Mouse (Mus musculus) cortical plate, adult 2 months (tissue): Measurements from ENCODE around the gene Atrx. TPM values are rescaled to one million over a fixed set of nuclear protein-coding genes. Genes with fewer than 3 reads are reported as not detected.

ENCODE experiments used
- H3K27ac ChIP-seq: fragments of 200-500 bp; 2 replicates; pipeline ENCODE4 v1.5.1; 2012; ENCODE audit warnings: low read length, control low read depth, inconsistent platforms; ENCODE audit not compliant: insufficient read depth
- H3K4me1 ChIP-seq: fragments of 200-500 bp; 2 replicates; pipeline ENCODE4 v1.6.1; 2011; ENCODE audit warnings: low read length; ENCODE audit not compliant: control insufficient read depth, insufficient read depth
- H3K4me3 ChIP-seq: fragments of 200-500 bp; 2 replicates; pipeline ENCODE4 v1.5.1; 2011; ENCODE audit warnings: mild to moderate bottlenecking, low read length, control low read depth; ENCODE audit not compliant: insufficient read depth
- CTCF ChIP-seq: fragments of 200-500 bp; IDR thresholded peaks from 2 replicates; pipeline ENCODE4 v1.5.1; 2011; ENCODE audit warnings: mild to moderate bottlenecking, control low read depth, low read length; ENCODE audit not compliant: insufficient read depth; ENCODE audit errors: extremely low read depth
- POLR2A ChIP-seq: fragments of 200-500 bp; IDR thresholded peaks from 2 replicates; pipeline ENCODE4 v1.6.1; 2011; ENCODE audit warnings: mild to moderate bottlenecking, low read length, control low read depth; ENCODE audit not compliant: insufficient read depth; ENCODE audit errors: extremely low read depth
- polyA plus RNA-seq: library from polyadenylated mRNA; depleted of rRNA; stranded (reverse); fragments of >200 nt; gene quantifications from 2 replicates; pipeline ENCODE4 v1.2.3, GENCODE M21; 2012

Gene Atrx
- polyA plus RNA-seq, 1 experiment, result 58.4 TPM

- Histone ChIP-seq H3K4me3 (no peak overlapping the region), H3K27ac (no peak overlapping the region), H3K4me1 (no peaks in the 10 kb centered on the region)
- no peak for TF ChIP-seq POLR2A
- no peak for TF ChIP-seq CTCF
Observed at GRCm38 (mm10) chrX:105794806-105795403, 134.3 kb downstream of the Atrx start.

DNA sequence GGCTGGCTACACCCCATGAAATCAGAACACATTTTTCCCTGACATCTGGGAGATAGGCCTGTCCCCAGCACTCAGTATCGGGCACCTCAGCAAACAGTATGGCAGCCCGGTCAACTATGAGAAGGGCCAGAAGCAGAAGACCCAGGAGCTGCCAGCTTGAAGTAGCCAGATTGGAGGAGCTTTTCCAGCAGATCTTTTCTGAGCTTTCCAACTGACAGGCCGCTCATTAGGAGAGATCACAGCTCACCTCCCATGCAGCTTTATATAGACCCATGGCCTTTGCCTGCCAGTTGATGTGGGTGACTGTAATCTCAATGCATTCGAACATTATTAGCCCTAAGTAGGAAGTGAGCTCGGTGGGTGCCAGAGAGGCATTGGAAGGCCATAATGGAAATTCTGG lies 155.9 kb downstream of the Atrx start:
- TF ChIP-seq CTCF (no peak), POLR2A (no peak)
- H3K4me3 ChIP-seq, result no peak overlapping the region
- H3K27ac ChIP-seq, result no peak overlapping the region
- H3K4me1 ChIP-seq, result no peaks in the 10 kb centered on the region

- Histone ChIP-seq H3K4me3 (no peak overlapping the region), H3K27ac (no peak overlapping the region), H3K4me1 (peaks cover 1% of the 10 kb centered on the region; the same call in 1 of the 2 replicates)
- TF ChIP-seq CTCF (no peak), POLR2A (no peak)
Observed at GRCm38 (mm10) chrX:105767932-105768331, 161.3 kb downstream of the Atrx start.

- H3K4me3 ChIP-seq, result no peak overlapping the region
- TF ChIP-seq CTCF (no peak), POLR2A (no peak)
- H3K27ac ChIP-seq, result no peak overlapping the region
- H3K4me1 ChIP-seq, result peaks cover 1% of the 10 kb centered on the region; the same call in 1 of the 2 replicates
Observed at GRCm38 (mm10) chrX:105767177-105767764, 161.9 kb downstream of the Atrx start.

- no peak overlapping the region for H3K4me3 ChIP-seq
- TF ChIP-seq CTCF, result no peak
- no peak for TF ChIP-seq POLR2A
- no peak overlapping the region for H3K27ac ChIP-seq
- peaks cover 1% of the 10 kb centered on the region; the same call in 1 of the 2 replicates for H3K4me1 ChIP-seq
Observed at GRCm38 (mm10) chrX:105766013-105766412, 163.2 kb downstream of the Atrx start.

DNA sequence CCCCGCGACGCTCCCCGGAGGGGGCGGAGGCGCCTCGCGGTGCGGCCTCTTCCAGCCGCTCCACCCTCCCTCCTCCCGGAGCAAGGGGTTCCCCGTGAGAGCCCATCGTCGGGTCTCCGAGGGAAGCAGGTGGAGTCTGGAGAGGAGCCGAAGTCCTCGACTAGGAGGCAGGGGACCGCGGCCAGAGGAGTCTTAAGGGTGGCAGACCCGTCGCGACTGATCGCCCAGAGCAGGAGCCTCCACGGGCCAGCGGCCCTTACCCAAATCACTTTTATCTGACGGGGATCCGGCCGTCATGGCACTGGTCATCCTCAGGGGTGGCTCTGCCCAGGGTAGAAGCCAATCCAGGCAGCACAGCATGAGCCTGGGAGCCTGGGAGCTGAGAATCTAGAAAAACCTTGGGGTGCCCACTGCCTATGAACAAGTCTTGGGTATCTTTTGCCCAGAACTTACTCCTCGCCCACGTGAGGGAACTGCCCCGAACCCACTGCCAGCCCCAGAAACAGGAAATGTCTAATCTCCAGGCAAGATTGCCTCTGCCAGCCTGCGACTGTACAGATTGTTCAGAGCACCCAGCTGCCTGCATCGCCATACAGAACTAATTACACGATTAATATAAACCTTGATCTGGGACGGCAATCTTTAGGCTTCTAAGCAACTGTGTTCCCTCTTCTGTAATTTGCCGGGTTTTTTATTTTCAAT lies 164.0 kb downstream of the Atrx start:
- H3K4me3 ChIP-seq, result no peak overlapping the region
- no peak overlapping the region for H3K27ac ChIP-seq
- TF ChIP-seq CTCF (no peak), POLR2A (no peak)
- peaks cover 1% of the 10 kb centered on the region; the same call in 1 of the 2 replicates for H3K4me1 ChIP-seq

DNA sequence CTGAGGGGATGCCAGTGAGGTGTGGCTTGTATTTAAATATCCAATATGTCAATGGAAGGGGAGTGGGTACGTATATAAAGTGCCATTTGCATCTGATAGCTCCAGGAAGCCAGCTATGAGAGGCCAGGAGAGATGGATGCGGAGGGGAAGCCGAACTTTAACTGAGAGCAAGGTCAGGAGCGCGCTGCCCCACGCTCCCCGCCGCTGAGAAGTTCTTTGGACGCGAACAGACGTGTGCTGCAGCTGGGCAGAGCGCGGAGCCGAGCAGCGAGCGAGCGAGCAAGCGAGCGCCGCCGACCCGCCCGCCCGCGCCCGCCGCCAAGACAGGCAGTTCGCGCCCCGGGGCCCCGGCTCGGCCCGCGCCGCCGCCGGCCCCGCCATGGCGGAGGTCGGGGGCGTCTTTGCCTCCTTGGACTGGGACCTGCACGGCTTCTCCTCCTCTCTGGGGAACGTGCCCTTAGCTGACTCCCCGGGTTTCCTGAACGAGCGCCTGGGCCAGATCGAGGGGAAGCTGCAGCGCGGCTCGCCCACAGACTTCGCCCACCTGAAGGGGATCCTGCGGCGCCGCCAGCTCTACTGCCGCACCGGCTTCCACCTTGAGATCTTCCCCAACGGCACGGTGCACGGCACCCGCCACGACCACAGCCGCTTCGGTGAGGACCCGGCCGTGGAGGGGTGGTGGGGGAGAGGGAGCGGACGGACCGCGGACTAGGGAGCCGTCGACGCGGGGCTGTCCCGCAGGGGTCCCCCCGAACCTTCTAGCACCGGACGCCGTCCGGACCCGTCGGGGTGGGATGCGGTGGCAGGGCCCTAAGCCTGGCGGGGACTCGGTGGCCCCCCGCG lies 164.8 kb downstream of the Atrx start, which contains the start of gene Fgf16:
Gene Fgf16, plus strand, starts transcription at position 118 of the 843 bp plus-strand sequence.
- TF ChIP-seq POLR2A (no peak), CTCF (no peak)
- peaks cover 1% of the 10 kb centered on the region; the same call in 1 of the 2 replicates for H3K4me1 ChIP-seq
- H3K4me3 ChIP-seq, result peak within 1 kb of the TSS; percentile 37
- H3K27ac ChIP-seq, result no peak within 1 kb of the TSS

- H3K27ac ChIP-seq, result no peak overlapping the region
- peak overlapping the region; percentile 37; the same call in 1 of the 2 replicates for H3K4me3 ChIP-seq
- TF ChIP-seq POLR2A, result no peak
- TF ChIP-seq CTCF, result no peak
- H3K4me1 ChIP-seq, result peaks cover 1% of the 10 kb centered on the region; the same call in 1 of the 2 replicates
Observed at GRCm38 (mm10) chrX:105763612-105764011, 165.6 kb downstream of the Atrx start.
